Mouse (Mus musculus) brain, embryonic 18.5 days (tissue): ENCODE measurements around the gene Chpf.

ENCODE experiments used
- DNase-seq: peaks from one replicate; pipeline ENCODE4 v3.0.0-alpha.2; 2012; ENCODE audit warnings: low read depth, low spot score

The Chpf gene

DNA sequence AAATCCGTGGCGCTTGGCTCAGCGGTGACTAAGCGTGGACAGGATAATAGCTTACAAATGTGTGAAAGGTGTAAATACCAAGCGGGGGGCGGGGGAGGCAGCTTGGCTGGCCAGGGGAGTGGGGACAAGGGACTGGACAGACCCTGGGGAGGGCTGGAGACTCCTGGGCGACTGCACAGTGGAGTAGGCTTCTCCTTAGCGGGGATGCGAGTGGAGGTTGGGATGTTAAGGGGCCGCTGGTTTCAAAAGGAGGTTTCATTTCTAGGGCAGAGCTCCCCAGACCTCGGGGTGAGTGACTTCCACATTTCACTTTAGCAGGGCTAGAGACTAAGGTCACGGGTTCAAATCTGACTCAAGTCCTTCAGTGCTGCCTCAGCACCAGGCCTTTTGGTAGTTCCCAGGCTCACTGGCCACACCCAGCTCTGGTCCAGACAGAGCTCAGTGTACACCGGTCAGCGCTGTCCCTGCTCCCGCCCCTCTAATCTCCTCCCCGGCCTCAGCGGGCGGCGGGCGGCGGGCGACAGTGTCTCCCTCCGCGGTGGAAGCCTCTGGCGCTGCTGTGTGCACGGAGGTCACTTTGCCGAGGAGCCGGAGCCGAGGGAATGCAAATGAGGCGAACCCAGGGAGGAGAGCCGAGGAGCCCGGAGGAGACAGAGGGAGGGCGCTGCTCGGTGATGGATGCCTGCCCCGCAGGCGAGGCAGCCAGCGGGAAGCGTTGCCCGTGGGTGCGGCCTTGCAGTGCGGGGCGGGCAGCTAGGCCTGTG lies 20.9 kb downstream of the Chpf start:
- DNase-seq: no peak

DNA sequence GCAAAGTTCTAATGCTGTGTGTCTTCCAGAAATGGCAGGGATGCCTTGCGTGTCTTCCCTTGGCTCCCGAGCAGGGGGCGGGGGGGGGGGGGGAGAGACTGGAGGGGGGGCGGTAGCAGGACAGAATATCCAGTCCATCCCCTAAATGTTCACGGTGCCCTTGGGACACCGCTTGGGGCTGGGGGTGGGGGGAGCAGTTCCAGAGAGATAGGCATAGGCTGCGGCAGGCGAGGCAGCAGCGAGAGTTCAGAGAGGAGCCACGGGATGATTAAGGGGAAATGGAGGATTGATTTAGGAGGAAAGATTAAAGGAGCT lies 21.4 kb downstream of the Chpf start:
- no peak for DNase-seq

DNA sequence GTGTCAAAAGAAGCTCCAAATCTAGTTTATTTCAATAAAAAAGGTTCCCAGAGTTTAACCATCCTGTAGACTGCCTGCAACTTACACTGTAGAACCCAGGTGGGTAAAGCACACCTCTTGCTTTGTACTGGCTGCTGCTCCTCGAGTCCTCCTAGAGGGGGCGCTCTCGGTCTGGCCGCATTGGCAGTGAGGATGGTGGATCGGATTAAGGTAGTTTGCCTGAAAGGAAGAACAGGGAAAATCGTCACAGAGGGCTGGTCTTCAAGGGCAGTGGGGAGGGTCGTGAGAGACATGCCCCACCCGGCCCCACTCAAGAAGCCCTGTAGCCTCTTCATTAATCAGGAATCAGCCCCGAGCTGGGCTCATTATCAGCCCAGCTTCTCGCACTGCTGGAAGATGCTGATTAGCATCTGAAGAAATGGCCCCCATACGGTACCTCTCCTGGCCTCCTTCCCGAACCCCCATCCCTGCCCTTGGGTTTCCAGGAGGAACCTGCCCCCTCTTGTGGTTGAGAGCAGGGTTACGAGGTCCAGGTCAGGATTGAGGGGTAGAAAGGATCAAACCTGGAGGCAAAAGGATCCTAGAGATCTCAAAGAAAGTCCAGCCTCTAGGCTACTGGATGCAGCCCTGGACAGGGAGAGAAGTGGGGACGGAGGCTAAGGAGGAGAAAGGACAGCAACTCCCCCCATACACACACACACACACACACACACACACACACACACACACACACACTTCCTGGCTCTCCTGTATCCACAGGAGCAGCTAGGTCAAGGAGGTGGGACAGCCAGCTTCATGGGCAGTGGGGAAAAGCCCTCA lies 22.2 kb downstream of the Chpf start:
- no peak for DNase-seq

DNA sequence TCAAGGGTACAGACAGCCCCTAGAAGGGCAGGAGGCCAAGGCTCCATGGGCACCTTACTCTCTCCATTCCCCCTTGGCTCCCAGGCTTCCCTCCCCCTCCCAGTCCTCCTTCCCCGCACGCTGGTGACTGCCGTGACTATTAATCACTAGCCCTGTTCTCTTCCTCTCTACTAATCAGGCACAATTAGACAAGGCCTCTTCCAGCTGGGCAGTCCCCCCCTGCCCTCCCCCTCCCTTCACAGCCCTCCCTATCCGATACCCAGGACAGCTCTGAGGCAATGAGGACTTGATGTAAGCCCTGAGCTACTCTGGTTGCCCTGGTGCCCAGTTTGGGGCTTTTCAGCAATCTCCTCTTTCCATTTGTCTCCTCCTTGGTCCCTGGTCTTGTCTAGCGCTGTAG lies 23.2 kb downstream of the Chpf start:
- no peak for DNase-seq

DNA sequence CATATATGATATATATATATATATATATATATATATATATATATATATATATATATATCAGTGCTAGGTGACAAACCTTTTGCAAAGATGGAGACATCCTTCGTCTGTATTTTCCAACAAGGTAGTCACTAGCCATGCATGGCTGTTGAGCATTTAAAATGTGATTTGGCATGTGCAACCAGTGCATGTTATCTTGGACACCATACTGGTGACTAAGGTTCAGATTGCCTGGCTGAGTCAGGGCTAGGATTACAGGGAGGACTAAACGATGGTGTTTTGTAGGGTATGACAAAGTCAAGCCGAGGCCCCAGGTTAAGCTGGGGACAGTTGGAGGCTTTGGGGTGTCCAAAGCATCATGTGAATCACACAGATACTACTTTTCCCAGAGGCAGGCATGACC lies 23.7 kb downstream of the Chpf start:
- no peak for DNase-seq

DNA sequence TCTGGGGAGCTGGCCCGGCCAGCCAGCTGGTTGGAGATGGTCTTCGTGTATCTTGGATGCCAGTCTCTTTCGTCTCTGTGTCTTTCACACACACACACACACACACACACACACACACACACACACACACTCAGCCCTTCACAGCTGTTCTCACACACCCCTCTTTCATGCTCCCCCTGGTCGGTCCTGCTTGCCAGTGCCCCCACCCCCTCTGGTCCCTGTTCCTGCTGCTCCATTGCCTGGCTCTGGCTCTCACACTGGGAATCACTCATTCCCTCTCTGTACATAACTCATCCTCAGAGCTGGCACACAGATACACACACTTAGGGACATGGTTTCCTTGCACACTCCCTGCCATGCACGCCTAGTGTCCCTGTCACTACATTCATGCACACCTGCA lies 27.2 kb downstream of the Chpf start:
- DNase-seq: no peak

DNA sequence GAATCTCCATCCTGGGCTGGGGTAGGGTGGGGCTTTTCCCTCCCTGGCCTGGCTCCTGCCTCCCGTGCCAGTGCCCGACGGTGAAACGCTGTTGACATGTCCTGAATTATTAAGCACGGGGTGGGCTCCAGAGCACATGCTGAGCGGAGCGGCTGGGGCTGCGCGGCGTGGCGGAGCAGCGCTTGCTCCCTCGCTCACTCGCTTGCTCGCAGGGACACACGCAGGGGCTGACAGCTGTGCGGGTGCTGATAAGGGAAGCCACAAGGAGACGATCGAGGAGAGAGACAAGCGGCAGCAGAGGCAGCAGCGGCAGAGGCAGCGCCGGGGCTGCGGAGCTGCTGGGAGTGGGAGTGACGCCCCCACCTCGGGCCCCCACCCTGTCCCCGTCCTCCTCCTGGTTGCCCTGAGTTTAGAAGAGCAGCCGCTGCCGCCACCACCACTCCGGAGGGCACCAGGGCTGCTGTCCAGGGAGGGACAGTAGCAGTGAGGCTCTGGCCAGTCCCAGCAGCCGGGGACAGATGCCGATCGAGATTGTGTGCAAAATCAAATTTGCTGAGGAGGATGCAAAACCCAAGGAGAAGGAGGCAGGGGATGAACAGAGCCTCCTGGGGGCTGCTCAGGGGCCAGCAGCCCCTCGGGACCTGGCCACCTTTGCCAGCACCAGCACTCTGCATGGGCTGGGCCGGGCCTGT lies 28.6 kb downstream of the Chpf start, which contains the start of gene Asic4:
Asic4 (plus strand) TSS at position 123 of the 692 bp plus-strand sequence.
- no peak for DNase-seq

DNA sequence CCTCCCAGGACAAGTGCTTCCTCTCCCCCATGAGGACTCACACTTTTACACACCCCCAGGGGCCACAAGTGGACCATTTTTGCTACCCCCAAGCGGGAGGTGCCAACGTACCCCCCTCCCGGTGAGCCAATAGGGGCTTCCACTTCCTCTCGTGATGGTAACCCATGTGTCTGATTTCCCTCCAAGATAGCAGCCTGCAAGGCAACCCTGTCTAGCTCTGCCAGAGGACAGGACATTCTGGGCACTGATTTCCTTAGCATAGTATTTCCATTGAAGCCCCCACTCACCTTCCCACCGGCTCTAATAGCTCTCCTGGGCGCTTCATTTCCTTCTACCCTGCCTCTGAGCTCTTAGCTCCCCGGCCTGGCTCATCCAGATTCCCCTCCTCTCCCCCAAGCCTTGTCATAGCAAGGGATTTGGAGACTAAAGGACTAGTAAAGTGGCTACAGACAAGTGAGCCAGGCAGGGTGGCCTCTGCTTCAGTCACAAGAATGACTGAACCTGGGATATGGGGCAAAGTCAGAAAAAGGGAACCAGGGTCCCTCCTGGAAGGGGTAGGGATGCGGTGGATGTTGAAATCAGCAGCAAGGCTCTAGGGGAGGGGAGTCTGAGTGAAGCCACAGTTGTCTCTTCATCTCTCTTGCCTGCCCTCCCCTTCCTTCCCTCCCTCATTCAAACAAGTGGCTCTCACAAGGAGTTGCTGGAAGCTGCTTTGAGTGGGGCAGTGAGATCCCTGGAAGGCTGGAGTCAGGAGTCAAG lies 29.6 kb downstream of the Chpf start:
- DNase-seq: no peak

DNA sequence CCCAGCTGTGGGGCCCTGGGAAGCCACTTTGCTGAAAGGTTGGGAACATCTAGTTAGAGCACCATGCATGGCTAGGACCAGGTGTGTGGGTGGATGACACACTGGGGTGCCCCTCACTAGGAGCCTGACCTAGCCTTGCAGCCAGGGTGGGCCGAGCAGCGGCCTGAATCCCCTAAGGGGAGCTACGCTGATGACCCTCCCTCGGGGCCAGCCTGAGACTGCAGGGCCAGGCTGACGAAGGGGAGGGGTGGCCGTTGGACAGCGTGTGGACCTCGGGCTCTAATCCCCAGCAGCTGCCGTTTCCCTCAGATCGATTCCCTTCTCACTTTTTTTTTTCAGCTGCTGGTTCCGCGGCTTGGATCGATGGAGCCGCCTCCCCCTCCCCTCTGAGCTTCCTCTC lies 30.2 kb downstream of the Chpf start:
- no peak for DNase-seq

DNA sequence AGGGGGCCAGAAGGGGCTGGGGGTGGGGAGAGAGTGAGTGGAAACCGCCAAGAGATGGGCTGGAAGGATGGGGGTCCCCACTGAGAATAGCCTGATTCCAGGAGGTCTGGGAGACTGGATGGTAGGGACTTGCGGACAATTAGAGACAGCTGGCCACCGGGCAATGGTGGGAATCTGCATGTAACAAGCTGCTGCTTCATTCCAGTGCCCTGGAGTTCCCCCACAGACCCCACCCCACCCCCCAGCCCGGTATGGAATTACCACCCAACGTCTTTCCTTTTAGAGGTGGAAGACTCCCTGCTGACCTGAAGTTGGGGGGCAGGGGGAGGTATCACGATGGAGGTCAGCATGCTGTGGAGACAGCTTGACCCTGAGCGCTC lies 31.1 kb downstream of the Chpf start:
- no peak for DNase-seq

DNA sequence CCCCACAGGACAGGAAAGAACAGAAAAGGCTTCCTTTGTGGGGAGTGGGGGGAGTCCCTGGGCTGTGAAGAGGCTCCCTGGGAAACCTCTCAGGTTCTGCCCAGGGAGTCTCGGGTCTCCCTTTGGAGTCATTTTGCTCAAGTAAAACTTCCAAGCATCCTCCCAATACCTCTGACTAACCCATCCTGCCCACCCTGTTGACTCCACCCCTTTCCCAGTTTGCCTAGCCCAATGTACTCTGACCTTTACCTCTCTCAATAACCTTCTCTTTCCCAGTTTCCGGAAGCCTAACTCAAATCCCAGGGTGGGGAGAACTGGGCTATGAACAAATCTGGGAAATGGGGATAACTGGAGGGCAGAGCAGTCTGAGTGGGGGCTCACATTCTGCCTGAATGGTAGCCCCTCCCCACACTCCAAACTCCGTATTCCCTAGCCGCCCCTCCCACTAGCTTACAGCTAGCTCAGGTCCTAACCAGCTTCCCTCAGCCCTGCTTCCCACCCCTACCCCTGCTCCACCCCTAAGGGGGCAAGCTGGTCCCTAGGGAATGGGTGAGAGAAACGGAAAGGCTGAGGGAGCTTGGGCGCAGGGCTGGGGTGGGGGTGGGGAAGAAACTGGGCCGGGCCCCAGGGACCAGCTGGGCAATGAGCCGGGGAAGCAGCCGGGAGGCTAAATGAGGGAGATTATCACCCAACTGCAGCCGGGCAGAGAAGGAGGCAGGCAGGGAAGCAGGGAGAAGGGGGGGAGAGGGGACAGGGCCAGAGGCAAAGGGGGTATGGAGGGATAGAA lies 31.6 kb downstream of the Chpf start:
- DNase-seq: no peak

DNA sequence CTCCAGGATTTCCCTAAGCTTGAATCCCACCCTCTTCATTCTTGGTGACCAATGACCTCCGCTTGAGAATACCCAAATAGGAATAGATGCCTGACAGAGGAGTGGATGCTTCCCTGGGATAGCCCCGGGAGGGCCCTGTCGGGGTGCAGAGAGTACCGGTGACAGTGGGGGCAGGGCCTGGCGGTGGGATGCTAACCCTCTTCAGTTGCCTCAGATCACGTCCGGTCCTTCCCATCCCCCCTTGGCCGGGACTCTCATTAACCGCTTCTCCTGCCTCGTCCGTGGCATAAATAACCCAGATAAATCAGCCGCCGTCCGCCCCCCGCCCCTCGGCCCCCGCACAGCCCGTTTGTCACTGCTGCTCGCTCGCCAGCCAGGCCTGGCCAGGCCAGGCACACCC lies 32.5 kb downstream of the Chpf start:
- no peak for DNase-seq

DNA sequence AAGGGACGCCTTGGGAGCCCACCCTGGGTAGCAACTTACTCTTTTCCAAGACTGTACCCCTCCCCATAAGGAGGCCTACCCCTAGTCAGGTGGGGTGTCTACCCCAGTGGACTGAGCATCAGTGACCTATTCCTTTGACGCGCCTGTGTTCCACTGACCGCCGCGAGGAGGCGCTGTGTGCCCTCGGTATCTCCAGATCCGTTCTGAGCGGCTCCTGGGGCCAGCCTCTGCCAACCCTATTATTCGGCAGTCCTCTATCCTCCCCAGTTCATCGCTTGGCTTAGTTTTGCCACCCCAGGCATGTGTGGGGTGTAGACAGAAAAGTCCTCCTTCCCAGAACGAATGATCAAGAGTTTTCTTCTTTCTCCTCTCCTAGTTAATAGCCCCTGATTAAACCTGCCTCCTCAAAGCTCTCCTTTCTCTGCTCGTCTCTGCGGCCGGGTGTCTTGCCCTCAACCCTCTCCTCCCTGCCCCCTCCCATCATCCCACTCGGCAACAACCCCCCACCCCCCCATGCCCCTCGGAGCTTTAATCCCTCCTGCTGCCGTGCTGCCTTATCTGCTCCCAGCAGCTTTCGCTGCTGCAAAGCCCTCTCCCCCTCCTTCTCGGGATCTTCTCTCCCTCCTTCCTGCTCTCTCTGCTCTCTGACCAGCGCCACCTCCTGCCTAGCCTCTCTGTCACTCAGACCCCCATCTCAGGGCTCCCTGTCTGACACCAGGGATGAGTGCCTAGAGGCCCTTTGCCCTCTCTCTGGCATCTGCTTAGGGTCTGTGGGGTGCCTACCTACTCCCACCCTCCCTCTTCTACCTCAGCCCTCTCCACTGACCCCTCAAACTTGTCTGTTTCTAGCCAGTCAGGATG lies 33.1 kb downstream of the Chpf start:
- no peak for DNase-seq

DNA sequence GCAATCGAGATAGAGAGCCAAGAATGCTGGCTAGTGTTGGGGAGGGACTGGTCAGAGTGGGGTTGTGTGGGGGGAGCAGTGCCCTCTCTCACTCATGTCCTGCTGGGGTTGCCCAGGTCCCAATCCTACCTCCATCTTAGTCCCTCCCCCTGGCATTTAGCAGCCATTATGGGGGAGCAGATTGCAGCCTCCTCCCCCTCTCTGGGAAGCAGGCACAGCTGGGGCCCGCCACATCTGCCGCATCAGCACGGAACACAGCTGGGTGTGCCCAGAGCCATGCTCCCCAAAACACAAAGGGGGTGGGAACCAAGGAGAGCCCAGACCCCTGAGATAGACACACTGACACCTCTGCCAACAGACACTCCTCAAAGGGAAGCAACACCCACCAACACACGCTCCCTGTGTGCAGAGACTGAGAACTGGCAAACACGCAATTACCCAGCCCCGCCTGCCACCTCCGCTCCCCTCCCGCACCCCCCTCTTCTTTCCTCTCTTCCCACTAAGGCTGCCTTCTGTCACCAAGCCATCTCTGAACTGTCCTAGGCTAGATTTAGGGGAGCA lies 33.9 kb downstream of the Chpf start:
- DNase-seq: no peak

DNA sequence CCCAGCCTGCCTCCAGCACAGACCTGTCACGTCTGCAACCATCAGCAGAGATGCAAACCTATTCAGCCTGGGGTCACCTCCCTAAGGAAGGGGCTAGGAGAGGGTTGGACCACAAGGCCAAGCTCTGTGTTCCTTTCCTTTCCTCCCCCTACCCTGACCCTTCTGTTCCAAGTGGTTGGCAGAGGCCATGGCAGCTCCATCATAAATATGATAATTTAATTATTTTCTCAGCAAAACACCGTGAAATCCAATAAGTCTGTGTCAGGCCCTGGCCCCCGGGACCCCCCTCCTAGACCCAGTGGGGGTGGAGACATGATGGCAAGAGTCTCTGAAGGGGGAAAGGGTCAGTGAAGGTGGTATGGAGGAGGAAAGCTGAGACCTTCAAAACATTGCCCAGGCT lies 34.9 kb downstream of the Chpf start:
- no peak for DNase-seq

DNA sequence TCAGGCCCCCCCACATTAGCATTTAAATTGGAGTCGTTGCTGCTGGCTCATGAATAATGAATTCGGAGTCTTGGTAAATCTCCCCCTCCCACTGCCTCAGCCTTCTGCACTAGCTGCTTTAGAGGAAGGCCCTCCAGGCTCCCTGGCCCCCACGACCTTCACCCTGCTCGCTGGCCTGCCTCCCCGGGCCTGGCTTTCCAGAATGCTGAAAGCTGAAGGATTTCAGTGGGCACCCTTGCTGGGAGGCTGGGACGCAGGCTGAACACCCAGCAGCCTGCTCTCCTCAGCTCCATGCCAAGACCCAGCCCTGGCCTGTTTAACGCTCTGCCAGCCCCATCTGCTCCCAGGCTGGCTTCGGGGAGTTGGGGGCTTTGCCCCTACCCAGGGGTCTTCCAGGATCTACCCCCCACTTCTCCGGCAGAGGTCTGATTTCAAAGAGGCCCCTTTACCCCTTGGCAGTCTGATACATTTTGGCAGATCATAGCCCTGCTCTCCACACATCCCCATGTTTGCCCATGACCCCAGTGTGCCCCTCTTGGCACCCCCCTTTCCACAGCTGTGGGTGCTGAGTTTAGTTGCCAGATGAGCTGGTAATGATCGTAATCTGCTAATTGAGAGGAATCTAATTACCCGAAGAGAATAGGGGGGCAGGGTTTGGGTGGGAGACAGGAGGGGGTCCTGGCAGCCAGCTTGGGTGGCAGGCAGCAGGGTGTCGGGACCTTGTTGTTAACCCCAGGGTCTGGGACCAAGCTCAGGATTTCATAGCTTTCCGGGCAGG lies 35.7 kb downstream of the Chpf start:
- no peak for DNase-seq

DNA sequence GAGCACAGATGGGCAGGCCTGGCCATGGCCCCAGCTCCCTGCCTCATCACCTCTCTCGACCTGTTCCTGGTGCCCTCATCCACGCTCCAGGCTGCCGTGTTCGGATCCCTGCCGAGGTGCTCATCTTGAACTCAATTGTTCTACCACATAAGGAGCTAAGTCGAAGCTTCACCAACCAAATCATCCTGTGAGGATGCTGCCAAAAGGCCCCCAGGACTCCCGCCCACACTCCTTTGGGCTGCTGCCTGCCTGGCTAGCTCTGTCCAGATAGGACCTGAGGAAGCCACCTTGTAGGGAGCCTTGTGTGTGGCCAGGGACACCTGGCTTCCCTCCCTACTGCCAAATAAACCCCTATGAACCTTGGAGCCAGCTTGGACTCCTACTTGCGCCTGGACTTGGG lies 36.3 kb downstream of the Chpf start:
- DNase-seq: no peak

DNA sequence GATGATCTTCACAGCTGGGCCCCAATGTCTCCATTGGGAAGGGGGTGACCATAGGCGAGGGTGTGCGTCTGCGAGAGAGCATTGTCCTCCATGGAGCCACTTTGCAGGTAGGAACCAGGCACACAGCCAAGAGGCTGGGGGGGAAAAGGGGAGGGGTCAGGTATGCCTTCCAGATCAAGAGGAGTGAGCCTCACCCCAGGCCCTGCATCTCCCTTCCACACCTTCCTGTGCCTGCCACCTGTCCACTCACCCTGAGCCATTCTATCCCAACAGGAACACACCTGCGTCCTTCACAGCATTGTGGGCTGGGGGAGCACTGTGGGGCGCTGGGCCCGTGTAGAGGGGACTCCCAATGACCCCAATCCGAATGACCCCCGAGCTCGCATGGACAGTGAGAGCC lies 36.9 kb downstream of the Chpf start:
- DNase-seq: no peak

DNA sequence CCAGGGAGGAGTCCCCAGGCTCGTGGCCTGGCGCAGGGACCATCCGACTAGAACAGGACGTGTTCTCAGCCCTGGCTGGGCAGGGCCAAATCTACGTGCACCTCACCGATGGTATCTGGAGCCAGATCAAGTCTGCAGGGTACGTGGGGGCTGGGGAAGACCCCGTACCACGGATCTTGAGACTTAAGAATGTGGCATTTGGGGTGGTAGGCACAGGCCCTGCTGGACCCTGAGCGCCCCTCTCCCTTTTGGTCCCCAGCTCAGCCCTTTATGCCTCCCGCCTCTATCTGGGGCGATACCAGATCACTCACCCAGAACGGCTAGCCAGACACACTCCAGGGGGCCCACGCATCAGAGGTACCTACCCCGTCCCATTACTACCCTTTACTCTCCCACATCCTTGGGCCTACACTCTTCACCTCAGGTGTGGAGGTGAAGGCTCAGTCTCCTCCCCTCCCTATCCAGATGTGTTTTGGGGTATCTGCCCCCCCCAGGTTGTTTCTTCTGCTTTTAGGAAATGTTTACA lies 37.6 kb downstream of the Chpf start:
- DNase-seq: no peak
